Mouse (Mus musculus): ENCODE results near the gene Alpk1.
"Not testable (repeated sequence)": the region's sequence is repeated elsewhere in the genome, so short reads cannot be mapped to it uniquely, and the experiment has no call there.

Gene Alpk1

GRCm38 (mm10) chr3:127789500-127790191, 9.3 kb upstream of the Alpk1 start, which contains the start of gene Tifa:
TSS of gene Tifa (plus strand) at chr3:127789805.
- DNase-seq, result peak; percentile 42

- DNase-seq, result no peak
These were observed 8.6 kb upstream of the Alpk1 start for GRCm38 (mm10) chr3:127788919-127789318.

DNA sequence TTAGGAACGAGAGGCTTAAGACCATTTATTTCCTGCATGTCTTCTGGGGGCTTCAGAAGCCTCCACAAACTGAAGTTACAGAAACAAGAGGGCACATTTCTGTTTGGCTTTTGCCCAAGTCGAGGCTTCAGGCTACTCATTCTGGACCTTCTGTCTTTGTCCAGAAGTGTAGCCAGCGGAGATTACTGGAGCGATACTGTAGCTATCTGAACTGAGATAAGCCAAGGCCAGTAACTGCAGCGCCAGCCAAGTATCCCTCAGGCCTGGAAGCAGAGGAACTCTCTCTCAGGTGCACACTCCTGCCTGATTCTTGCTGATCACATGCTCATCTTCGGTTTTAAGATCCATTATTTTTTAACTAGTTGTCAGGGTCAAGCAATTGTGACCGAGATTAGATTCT, 7.7 kb upstream of the Alpk1 start:
- no peak for DNase-seq

- DNase-seq, result no peak
These were observed 6.7 kb upstream of the Alpk1 start for GRCm38 (mm10) chr3:127787032-127787431.

DNA sequence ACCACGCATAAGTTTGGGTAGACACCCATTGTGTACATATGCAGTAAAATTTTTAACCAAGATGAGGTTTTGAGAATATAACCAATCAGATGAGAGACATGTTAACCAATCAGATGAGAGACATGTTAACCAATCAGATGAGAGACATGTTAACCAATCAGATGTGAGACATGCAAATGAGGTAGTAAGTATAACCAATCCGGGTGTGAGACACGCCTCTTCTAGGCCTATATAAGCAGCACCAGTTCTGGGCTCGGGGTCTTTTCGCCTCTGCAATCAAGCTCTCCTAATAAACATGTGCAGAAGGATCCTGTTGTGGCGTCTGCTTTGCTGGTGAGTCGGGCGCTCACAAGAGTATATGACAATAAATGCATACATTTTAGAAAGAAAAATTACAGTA, 3.4 kb upstream of the Alpk1 start:
- not testable (repeated sequence) for DNase-seq

- DNase-seq, result no peak
These were observed 2.6 kb upstream of the Alpk1 start for GRCm38 (mm10) chr3:127782921-127783320.

GRCm38 (mm10) chr3:127780921-127781320, 594 bp upstream of the Alpk1 start:
- DNase-seq, result no peak

- no peak for DNase-seq
These were observed 11.2 kb downstream of the Alpk1 start for GRCm38 (mm10) chr3:127769146-127769545.

DNA sequence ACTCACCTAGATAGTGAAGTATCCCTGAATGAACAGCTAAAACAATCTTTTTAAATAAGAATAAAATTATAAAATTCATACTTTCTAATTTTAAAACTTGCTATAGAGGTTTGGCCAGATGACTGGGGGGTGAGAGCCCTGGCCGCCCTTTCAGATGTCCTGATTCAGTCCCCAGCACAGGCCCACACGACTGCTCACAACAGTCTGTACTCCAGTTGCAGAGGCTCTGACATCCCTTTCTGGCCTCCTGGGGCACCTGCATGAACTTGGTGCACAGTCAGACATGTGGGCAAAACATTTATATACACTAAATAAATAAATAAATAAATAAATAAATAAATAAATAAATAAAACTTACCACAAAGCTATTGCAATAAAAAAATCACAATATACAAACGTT, 14.4 kb downstream of the Alpk1 start:
- DNase-seq, result no peak

- no peak for DNase-seq
These were observed 15.8 kb downstream of the Alpk1 start for GRCm38 (mm10) chr3:127764541-127764940.

DNA sequence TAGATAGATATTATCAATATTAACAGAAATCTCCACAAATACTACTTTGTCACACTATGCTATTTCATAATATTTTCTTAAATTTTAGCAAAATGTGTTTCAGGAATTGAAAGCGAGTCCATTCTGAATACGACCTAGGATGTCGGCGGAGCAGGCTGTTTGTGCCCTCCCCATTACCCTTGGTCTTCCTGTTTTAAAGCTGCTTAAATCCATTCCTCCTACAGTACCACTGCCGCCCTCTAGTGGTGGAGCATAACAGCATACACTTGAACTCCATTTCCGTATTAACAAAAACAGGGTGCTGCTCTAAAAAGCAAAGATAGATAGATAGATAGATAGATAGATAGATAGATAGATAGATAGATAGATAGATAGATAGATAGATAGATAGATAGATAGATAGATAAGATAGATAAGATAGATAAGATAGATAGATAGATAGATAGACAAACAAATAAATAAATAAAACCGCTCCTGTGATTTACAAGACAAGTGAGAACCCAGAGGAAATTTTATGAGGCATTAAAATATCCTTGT, 17.2 kb downstream of the Alpk1 start:
- peak; percentile 67 for DNase-seq

DNA sequence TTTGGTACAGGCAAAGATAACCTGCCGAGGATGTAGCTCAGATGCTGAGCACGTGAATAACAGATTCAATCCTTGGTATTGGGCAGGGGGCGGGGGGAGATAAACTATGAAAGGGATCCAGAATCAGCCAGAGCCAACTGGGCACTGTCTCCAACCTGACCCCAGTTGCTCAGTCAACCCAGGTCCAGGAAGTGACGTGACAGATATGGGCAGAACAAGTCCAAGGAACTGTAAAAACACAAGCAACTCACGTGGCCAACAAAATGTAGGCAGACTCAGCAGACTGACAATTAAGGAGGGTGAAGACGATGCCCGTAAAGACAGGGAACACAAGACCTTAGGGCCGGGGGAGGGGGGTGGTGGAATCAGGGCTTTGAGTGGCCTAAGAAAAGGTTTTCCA, 17.9 kb downstream of the Alpk1 start:
- DNase-seq, result no peak

DNA sequence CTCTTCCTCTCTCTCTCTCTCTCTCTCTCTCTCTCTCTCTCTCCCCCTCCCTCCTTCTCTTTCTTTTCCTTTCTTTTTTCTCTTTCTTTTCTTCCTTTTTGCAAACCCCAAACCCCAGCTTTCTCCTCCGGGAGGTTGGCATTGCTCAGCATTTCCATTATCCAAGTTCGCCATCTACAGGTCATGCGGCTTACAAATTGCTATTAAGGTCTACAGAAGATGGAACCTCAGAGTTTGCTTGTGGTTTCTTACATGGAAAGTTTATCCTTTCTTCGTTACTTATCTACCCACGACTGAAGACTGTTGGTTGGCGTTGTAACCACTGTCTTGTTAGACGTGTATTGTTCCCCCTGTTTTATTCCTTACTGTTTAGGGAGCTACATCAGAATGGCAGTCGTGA, 21.1 kb downstream of the Alpk1 start:
- DNase-seq, result peak; percentile 26

GRCm38 (mm10) chr3:127758806-127759205, 21.5 kb downstream of the Alpk1 start:
- no peak for DNase-seq

DNA sequence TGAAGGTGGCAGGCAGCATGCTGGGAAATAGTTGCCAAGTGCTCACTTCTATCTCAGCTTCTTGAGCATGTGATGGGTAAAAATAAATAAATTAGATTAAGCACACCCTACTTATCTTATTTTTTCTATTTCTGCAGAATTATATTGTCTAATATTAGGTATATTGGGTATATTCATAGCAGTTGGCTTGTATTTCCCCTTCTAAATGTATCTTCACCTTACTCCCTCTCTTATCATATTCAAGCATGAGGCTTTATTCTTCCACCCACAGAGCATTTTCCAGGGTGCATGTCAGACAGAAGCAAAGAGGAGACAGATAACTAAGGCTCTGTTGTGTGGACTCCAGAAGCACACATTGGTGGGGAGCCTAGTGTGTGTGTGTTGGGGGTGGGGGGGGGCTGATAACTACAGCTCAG, 22.4 kb downstream of the Alpk1 start:
- no peak for DNase-seq

- DNase-seq, result no peak
These were observed 23.9 kb downstream of the Alpk1 start for GRCm38 (mm10) chr3:127756458-127756857.

DNA sequence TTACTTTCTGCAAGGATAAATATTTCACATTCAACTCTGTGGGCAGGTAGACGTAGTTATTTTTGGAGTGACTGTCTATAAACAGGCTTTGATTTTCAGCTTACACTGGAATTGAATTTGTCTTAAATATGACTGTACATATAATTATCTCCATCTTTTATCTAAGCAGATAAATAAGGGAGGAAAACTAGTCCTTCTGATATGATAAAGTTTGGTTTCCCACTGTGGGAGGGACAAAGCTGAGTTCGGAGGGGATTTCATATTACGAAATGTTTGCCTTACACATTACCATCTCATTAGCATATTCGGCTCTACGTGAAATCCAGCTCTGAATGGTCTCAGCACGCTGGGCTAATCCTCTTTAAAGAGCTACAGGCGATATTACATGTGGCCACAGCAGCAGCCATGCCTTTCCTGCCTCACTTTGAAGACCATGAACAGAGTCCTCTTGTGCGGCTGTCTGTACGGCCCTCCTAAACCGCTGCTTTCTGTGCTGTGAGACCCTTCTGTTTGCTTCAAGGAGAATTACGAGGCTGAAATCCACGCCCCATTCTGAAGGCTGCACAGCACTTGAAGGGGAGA, 30.3 kb downstream of the Alpk1 start:
- DNase-seq, result no peak

DNA sequence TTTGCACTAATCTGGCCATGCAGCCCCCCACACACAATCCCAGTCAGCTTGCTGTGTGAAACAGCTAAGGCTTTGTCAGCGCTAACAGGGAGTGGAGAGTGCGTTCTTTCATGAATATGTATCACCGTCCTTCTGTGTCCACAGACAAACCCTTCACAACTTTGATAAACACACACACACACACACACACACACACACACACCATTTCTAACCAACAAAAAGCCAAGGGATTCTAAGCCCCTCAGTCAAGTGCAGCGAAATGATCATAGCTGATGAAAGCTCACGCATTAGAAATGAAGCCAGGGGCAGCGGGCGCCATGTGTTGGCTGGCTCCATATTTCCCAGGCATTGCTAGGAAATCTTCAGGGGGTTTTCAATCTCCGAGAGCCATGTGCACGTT, 31.1 kb downstream of the Alpk1 start:
- no peak for DNase-seq

DNA sequence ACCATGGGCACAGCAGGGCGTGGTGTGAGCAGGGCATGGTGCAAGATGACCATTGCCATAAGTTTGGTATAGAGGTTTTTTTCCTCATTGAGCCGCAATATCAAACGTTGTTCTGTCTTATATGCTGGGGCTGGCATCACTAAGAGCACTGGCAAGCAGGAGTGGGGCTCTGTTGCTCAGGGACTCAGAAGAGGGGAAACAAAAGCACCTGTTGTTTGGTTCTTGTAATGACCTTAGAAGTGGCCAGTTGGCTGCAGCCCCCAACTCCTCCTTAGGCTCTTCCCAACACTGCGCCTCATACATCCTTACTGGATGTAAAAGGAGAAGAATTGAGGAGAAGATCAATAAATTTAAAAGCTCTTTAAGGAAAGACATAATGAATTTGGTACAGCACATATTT, 31.7 kb downstream of the Alpk1 start:
- DNase-seq, result no peak

DNA sequence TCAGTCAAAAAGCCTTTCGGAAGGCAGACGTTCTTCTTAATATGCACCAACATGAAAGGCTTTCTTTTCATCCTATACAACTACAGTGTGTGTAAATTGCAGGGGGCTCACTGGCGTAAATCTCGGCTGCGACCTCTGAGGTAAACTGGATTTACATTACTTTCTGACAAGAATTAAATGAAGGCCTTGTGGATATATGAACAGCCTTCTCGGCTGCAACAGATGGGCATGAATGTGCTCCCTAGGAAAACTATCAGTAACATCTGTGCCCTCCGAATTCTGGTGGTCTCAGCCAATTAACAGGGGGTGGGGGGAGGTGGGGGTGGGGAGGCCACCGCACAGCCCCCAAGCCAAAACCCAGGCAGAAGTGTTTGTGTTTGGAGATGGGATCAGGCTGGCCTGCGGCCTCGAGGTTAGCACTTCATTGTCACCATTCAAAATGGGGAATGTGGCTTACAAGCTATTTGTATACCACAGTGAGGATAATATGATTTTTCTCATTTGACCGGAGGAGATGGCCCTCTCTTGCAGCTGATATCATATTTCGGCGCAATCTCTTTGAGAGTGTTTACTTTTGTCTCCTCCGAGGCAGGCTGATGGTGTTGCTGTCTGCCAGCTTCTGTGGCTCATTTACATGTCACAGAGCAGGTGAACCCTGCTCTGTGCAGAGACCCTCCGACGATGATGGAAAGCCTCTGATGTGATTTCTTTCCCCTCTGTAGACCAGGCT, 34.3 kb downstream of the Alpk1 start:
- DNase-seq, result no peak

GRCm38 (mm10) chr3:127745504-127745903, 34.8 kb downstream of the Alpk1 start:
- no peak for DNase-seq

- DNase-seq, result no peak
These were observed 36.5 kb downstream of the Alpk1 start for GRCm38 (mm10) chr3:127743614-127744365.

DNA sequence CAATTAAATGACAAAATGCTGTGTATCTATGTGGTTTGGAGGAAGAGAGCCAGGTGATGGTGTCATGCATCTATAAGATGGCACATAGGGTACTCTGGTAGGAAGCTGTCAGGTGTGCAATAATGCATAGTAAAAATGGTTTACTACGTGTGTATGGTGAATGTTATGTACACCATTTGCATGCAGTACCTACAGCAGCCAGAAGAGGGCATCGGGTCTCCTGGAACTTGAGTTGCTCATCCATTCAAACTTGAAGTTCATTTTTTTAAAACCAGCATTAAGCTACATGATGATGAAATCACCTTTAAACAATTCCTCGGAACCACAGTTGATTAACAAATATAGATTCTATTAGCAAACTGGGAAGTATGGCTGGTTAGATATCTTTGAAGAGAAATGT, 38.9 kb downstream of the Alpk1 start:
- no peak for DNase-seq
